Mouse (Mus musculus) olfactory bulb, adult 2 months (tissue): ENCODE results near the gene Mok.

ENCODE experiments used
- CTCF ChIP-seq: fragments of 200-500 bp; IDR thresholded peaks from 2 replicates; pipeline ENCODE4 v1.5.1; 2012; ENCODE audit warnings: low read depth, mild to moderate bottlenecking, low read length, moderate library complexity; ENCODE audit not compliant: insufficient read depth
- POLR2A ChIP-seq: fragments of 200-500 bp; IDR thresholded peaks from 2 replicates; pipeline ENCODE4 v1.6.1; 2012; ENCODE audit warnings: mild to moderate bottlenecking, low read depth, low read length, moderate library complexity; ENCODE audit not compliant: insufficient read depth

DNA sequence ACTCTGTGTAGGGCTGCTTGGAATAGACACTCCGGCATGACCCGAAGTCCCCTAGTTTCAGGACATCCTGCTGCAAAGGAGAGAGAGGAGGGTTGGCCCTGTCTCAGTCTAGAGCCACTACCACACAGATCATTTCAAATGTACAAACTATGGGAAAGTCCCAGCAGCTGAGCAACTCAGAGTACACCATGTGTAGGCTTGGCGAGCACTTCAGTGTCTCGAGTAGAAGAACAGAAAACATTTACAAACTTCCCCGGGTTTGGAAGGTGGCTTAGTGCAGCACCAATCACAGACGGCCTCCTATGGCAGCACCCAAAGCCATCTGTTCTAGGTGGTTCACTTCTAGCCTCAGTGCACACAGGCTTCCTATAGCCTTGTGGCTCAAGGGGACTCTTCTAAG is 27.1 kb downstream of the Mok start:
- TF ChIP-seq POLR2A (no peak), CTCF (no peak)
